Mouse (Mus musculus): Measurements from ENCODE around the gene Echs1. TPM values are rescaled to one million over a fixed set of nuclear protein-coding genes. Genes with fewer than 3 reads are reported as not detected.

Echs1 gene
- 59.3 and 73.0 TPM in 2 replicates for total RNA-seq (2017)

DNA sequence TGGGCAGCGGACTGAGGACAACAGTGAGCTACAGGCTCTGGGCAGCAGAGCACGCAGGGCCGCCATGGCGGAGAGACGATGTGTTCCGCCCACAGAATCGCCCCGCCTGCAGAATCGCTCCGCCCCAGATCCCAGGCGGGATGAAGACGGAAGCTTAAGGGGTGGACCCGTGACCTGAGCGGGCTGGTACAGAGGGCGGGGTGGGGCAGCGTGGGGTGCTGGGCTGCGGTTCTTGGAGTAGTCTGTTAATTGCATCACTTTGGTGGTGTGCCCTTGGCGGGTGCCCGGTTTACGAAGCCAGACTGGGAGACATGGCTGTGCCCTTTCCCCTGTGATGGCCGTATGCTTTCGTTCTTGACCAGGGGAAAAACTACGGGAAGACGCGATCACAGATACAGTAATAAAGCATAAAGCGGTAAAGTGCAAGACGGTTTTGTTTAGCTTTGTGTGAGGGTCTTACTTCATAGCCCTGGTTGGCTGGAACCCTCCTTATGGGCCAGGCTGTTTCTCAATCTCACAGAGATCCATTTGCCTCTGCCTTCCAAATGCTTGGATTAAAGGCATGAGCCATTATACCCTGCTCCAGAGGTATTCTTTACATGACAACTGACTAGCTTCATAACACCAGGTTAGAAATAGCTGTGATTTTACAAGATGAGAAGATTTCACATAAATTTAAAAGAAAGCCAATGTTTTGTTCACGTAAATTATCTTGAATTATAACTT lies at the start of gene Echs1:
Echs1 (minus strand) TSS at position 148 of the 726 bp plus-strand sequence.
- ATAC-seq (replicated peaks; ENCODE audit: low read depth, poor library complexity, severe bottlenecking): peak; percentile 96

DNA sequence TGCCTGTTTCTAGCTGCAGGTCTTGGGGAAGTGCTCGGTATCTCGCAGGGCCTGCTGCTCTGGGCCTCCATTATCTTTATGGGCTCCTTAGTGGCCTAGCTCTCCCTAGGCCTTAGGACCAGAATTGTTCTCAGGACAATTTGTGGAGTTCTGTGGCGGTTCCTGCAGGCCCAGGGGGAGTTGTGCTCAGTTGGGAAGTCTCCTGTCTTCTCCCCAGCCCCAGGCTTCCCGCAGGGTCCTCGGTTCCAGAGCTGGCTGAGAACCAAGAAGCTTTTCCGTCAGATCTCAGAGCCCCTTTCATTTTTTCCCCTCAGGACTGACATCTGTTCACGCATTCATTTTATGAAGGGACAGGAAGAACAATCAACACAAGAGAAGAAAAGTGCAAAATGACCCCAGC lies 48.4 kb upstream of the Echs1 start, which contains the start of gene Olfr522:
Olfr522 (minus strand) TSS at position 101 of the 400 bp plus-strand sequence.
- no peak for ATAC-seq (replicated peaks; ENCODE audit: low read depth, poor library complexity, severe bottlenecking)

- ATAC-seq (replicated peaks; ENCODE audit: low read depth, poor library complexity, severe bottlenecking): no peak
Observed at GRCm38 (mm10) chr7:140160363-140160762, 44.1 kb upstream of the Echs1 start.

- 0 out of 2 replicates have a peak, but pooled peaks have one; percentile 5 for ATAC-seq (replicated peaks; ENCODE audit: low read depth, poor library complexity, severe bottlenecking)
Observed at GRCm38 (mm10) chr7:140154218-140154927, 38.1 kb upstream of the Echs1 start, which contains the start of gene Sprn. Gene Sprn (minus strand): TSS chr7:140154877.

DNA sequence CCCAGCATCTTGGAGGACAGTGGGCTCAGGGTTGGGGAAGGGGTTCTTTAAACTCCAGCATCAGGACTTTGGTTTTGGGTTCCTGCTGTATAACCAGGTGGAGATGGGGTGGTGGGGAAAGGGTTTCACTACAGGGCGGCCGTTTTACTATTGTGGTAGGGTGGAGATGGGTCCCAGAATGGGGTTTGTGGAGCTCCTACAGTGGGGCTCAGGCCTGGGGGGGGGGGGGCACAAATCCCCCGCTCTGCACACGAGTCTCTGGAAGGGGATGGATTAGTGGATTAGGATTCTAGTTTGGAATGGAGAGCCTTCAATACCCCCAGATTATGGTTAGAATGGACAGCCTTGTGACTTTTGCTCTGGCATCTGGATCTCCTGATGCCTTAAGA lies 37.5 kb upstream of the Echs1 start:
- no peak for ATAC-seq (replicated peaks; ENCODE audit: low read depth, poor library complexity, severe bottlenecking)

- 0 out of 2 replicates have a peak, but pooled peaks have one; percentile 39 for ATAC-seq (replicated peaks; ENCODE audit: low read depth, poor library complexity, severe bottlenecking)
Observed at GRCm38 (mm10) chr7:140153383-140153782, 37.1 kb upstream of the Echs1 start.

DNA sequence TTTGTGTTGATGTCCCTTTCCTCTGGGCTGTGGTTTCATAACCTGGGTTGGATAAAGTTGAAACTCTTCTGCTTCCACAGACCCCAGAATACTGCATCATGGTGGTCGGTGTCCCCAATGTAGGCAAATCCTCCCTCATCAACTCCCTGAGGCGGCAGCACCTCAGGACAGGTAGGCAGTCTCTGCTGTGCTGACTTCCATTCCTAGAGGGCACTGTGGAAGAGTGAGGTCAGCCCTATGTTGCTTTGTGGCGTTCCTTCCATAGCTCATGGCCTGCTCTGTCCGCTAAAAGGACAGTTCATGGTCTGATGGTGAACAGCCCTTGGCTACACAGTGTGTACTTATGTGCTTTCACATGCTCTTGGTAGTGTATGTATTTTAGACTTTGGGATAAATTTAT lies 28.3 kb upstream of the Echs1 start:
- no peak for ATAC-seq (replicated peaks; ENCODE audit: low read depth, poor library complexity, severe bottlenecking)

- ATAC-seq (replicated peaks; ENCODE audit: low read depth, poor library complexity, severe bottlenecking): peak; percentile 65
Observed at GRCm38 (mm10) chr7:140141350-140141749, 25.1 kb upstream of the Echs1 start.

GRCm38 (mm10) chr7:140138021-140138310 lies 21.7 kb upstream of the Echs1 start:
- no peak for ATAC-seq (replicated peaks; ENCODE audit: low read depth, poor library complexity, severe bottlenecking)

DNA sequence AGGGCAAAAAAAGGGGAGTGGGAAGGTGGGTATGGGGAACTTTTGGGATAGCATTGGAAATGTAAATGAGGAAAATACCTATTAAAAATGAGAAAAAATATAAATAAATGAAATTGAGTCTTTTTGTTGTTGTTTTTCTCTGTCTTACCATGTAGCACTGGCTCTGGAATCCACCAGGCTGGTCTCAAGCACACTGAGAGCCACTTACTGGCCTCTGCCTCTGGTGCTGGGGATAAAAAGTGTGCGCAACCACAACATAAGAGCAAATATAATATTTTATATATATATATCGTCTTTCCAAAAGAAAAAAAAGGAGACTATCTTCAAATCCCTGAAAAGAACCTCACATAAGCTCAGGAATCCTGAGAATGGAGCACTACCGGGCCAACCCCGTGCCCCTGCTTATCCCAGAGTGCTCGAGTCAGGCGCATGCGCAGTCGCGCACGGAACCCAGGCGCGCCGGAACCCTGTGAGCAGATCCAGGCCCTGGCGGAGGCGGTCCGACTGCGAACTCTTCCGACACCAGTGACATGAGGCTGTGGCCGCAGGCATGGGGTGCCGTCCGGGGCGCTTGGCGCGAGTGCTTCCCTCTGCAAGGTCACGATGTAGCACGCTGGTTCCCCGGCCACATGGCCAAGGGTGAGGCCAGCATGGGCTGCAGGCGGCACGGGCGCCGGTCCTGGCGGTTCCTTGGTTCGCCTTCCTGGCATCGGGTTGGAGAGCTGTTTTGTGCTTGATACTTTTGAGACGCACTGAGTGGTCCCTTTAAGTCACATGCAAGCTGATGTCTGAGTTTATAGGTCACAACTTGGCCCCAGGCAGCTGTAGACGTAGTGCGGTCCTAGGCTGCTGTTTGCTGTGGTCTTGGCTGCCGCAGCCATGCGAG lies 21.1 kb upstream of the Echs1 start, which contains the start of gene Mtg1:
Mtg1 (plus strand) TSS at position 430 of the 886 bp plus-strand sequence.
- ATAC-seq (replicated peaks; ENCODE audit: low read depth, poor library complexity, severe bottlenecking): peak; percentile 70

- ATAC-seq (replicated peaks; ENCODE audit: low read depth, poor library complexity, severe bottlenecking): no peak
Observed at GRCm38 (mm10) chr7:140135106-140135770, 19.0 kb upstream of the Echs1 start.

GRCm38 (mm10) chr7:140134033-140134432 lies 17.8 kb upstream of the Echs1 start:
- ATAC-seq (replicated peaks; ENCODE audit: low read depth, poor library complexity, severe bottlenecking): peak; percentile 64

DNA sequence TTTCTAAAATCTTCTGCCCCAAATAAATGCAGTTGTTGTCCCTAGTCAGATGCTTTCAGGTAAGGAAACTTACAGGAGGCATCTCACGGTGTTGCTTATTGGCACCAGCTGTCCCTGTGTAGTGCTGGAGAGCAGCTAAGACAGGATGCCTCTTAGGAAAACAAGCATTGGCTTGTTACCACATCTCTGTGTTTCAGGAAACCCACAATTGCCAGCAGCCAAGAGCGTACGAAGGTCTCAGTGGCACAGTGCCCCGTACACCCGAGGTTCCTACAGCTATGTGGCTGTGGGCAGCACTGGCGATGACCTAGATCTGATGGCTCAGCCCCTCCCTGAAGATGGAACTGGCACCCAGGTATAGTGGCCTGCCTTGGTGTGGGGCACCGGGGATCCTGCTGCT lies 15.9 kb upstream of the Echs1 start:
- ATAC-seq (replicated peaks; ENCODE audit: low read depth, poor library complexity, severe bottlenecking): peak; percentile 77

GRCm38 (mm10) chr7:140127911-140128310 lies 11.6 kb upstream of the Echs1 start:
- ATAC-seq (replicated peaks; ENCODE audit: low read depth, poor library complexity, severe bottlenecking): no peak

GRCm38 (mm10) chr7:140126934-140127333 lies 10.7 kb upstream of the Echs1 start:
- no peak for ATAC-seq (replicated peaks; ENCODE audit: low read depth, poor library complexity, severe bottlenecking)

- no peak for ATAC-seq (replicated peaks; ENCODE audit: low read depth, poor library complexity, severe bottlenecking)
Observed at GRCm38 (mm10) chr7:140126022-140126350, 9.7 kb upstream of the Echs1 start.

DNA sequence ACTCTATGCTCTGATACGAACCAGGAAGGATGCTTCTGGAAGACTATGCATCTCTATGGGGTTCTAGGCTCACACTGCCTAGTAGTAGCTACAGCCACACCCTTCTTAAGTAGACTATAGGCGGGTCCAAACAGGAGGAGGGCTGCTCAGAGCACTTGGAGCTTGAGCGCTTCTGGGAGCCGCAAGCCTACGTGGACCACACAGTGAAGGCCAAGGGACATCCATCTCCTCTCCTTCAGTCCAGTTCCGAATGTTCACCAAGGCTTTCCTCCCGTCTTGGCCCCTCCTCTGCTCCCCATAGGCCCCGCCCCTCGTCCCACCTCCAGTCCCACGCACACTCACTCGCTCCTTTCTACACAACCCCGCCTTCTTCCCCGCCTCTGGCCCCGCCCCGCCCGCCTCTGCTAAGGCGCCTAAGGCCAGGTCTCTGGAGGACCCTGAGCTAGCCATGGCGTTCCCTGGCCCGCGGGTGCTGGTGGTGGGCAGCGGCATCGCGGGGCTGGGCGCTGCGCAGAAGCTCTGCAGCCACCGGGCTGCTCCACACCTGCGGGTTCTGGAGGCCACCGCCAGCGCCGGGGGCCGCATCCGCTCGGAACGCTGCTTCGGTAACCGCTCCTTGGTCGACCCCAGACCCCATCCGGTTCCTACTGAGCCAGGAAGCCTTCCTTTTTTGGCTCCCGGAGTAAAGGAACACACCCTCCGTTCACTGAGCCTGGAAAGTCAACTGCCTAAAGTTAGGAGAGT lies 9.2 kb upstream of the Echs1 start:
- peak; percentile 95 for ATAC-seq (replicated peaks; ENCODE audit: low read depth, poor library complexity, severe bottlenecking)

DNA sequence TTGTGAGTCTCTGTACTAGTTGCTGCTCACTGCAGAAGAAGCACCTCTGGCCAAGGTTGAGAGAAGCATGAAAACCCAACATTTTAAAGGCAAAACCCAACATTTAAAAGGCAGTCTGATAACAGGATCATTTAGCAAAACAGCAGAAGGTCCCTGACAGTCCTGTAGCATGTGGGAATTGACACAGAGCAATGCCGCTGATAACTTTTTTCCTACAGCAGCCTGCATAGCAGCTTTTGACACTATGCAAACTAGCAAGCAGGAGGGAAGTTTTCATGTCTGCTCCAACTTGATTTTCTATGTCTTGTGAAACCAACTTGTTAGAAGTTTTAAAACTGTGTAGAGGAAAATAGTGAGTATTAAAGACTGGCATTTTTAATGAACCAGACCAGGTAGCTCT lies 8.1 kb upstream of the Echs1 start:
- ATAC-seq (replicated peaks; ENCODE audit: low read depth, poor library complexity, severe bottlenecking): no peak

- no peak for ATAC-seq (replicated peaks; ENCODE audit: low read depth, poor library complexity, severe bottlenecking)
Observed at GRCm38 (mm10) chr7:140122765-140123164, 6.5 kb upstream of the Echs1 start.
